Mouse (Mus musculus): ENCODE results near the gene Ptpdc1.

Gene Ptpdc1

GRCm38 (mm10) chr13:48585786-48586185 lies 39.7 kb downstream of the Ptpdc1 start:
- DNase-seq (ENCODE audit: low spot score), result no peak

DNA sequence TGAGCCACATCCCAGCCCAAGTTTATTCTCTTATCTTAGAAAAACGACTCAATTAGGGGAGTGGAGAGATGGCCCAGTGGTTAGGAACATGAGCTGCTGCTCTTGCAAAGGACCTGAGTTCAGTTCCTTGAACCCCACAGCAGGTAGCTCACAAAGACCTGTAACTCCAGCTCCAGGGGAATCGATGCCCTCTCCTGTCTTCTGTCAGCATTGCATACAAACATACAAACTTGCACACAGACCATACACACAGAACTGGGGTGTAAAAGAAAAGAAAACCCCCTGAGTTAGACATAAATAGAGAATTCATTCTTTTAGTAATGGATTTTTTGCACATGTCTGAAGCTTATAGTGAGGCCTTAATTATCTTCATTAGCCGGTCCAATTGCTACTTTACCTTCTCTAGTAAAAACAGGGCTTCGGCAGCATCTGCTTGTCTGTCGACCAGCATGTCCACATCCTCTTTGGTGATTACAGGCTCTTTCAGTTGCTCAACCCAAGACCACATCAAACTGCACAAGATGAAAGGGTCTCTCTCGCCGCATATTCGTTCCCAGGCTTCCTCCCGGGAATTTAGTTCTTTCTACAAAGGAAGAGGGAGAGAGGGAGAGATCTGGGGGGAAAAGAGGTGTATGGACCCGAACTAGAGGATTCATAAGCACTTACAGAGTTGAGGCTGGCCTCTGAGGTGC lies 42.6 kb downstream of the Ptpdc1 start:
- no peak for DNase-seq (ENCODE audit: low spot score)

DNA sequence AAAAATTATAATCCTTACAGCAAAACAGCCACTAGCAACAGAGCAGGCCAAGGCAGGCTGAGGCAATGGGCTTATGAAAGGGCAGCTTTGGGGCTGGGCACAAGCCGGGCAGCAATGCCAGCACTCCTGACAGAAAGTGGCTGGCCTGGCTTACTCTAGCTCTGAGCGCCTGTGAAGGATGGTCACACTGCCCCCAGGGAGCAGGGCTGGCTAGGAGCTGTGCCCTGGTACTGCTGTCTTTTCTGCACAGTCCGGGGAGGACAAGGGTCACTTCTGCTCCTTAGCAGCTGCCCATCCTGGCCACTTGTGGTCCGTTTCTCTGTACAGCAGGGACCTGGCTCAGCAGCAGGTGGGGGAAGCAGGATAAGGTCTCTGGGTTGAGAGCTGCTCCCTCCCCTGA lies 46.8 kb downstream of the Ptpdc1 start:
- DNase-seq (ENCODE audit: low spot score), result no peak

GRCm38 (mm10) chr13:48577836-48578235 lies 47.6 kb downstream of the Ptpdc1 start:
- no peak for DNase-seq (ENCODE audit: low spot score)

- no peak for DNase-seq (ENCODE audit: low spot score)
These were observed 48.5 kb downstream of the Ptpdc1 start for GRCm38 (mm10) chr13:48577007-48577406.

DNA sequence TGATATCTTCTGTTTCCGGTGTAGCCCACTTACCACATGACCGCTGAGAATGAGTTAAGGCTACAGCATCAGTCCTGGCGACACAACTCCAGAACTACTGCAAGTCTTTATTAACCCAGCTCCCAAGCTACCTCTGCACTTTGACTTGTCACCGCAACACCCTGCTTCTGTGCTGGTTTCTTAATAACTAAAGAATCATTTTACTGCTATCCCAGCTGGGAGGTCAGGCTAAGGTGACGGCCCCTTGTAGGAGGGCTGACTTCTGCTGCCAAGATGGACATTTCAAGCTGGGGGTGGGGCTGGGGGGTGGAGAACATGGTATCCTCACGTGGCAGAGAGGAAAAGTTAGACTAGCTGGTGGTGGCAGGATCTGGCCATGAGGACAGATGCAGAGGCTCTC lies 50.7 kb downstream of the Ptpdc1 start:
- DNase-seq (ENCODE audit: low spot score), result no peak

GRCm38 (mm10) chr13:48573525-48574355 lies 51.7 kb downstream of the Ptpdc1 start:
- DNase-seq (ENCODE audit: low spot score), result peak; percentile 38

DNA sequence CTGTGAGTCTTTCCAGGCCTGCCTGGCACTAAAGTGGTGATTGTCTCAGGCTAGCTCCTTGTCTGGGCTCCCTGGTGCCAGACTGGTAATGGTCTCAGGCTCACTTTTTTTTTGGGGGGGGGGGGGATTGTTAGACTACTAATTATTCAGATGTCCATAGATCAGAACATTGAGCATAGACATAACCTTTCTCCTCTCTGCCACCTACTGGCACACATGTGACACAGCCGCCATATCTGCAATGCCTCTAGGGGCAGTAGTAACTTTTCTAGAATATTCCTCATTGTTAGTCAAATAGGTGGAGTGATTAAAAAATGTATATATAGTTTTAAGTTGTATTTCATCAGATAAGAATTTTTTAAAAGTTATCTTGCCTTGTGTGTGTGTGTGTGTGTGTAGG lies 53.3 kb downstream of the Ptpdc1 start:
- DNase-seq (ENCODE audit: low spot score), result peak; percentile 78

DNA sequence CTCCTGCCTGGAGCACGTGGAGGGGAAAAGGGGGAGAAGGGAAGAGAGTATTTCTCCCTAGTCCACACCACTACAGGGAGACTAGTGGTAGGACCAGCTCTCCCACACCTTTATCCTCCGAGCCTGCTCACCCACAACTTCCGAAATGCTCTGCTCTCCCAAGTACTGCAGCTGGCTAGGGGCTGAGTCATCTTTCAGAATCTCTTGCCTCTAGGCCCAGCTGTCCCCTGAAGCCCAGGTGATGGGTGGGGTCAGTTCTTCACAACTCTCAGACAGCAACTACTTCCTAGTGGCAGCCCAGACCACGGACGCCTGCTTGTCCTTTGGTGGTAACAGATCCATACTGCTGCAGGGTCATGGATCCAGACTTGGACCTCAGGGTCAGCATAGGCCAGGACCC lies 54.2 kb downstream of the Ptpdc1 start:
- no peak for DNase-seq (ENCODE audit: low spot score)

- DNase-seq (ENCODE audit: low spot score), result no peak
These were observed 55.8 kb downstream of the Ptpdc1 start for GRCm38 (mm10) chr13:48569576-48570132.

- DNase-seq (ENCODE audit: low spot score), result no peak
These were observed 57.8 kb downstream of the Ptpdc1 start for GRCm38 (mm10) chr13:48567646-48568045.

DNA sequence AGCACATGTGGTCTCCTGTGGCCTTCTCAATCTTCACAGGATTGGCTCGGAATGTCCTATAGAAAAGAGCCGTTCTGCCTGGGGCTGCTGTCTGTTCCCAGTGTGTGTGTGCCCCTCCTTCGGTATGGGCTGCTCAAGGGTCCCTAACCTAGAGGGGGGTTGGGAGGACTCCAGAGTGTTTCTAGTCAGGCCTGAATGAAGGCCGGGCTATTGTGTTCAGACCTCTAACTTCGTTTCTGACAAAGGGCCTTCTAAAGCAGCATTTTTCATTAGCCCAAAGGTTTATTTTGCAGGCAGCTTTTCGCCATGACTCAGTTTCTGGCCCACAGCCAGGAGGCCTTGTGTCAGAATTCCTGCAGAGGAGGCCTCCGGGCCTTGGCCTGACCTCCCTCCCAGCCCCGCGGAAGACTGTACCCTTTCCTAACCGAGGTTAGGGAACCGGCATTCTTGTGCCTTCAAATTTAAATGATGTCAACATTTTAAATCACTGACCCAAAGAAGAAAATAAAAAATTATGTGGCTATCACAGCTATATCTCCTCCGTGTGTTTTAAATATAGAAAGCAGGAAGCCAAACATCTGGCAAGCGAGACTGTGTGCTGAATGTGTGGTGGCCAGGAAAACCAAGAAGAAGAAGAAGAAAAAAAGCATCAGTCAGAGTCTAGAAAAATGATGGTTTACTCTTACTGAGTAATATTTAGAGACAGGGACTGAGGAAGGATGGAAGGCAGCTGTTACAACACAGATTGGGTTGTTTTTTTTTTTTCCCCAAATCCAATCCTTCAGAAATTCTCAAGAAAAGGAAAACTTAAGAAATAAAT lies 59.1 kb downstream of the Ptpdc1 start:
- peak; percentile 88 for DNase-seq (ENCODE audit: low spot score)

DNA sequence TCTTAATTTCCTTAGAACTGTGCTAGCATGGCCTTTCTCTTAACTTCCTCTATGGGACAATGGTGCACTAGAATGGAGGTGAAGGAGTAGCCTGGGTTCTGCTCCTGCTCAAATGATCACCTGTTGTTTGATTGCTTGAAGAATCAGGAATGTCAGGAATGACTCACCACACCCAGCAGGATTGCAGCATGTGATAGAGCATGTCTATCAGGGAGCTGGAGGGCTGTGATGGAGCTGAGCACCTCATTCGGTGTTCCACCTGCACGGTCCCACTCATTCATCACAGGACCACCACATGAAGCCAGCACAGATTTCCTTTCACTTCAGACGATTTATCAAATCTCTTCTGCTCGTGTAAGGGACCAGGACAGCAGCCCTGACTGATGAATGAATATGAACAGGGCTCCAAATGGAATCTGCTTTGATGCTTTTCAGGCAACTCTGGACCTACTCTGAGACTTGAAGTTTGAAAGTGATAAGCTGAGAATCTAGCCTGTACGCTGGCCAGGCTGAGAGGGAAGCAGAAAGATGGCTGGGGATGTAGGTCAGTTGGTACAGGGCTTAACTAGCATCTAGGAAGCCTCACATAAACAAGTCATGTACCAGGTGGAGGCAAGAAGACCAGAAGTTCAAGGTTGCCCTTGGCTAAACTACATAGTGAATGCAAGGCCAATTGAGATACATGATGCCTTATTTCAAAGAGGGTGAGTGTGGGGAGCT lies 60.4 kb downstream of the Ptpdc1 start:
- no peak for DNase-seq (ENCODE audit: low spot score)

- DNase-seq (ENCODE audit: low spot score), result no peak
These were observed 63.1 kb downstream of the Ptpdc1 start for GRCm38 (mm10) chr13:48562336-48562735.

GRCm38 (mm10) chr13:48561481-48561880 lies 64.0 kb downstream of the Ptpdc1 start:
- DNase-seq (ENCODE audit: low spot score), result no peak

DNA sequence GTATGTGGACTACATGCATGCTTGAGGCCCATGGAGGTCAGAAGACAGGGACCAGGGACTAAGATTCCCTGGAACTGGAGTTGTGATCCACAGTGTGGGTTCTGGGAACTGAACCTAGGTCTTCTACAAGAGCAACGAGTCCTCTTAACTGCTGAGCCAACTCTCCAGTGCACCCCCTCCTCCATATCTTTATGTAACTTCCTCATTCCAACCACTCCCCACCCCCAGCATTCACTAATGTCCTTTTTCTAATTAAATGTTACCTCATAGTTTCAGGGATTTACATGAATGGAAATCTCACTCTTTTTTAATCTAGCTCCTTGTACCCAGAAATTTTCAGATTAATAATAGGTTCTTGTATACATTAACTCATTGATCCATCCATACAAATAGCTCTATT lies 69.5 kb downstream of the Ptpdc1 start:
- DNase-seq (ENCODE audit: low spot score), result no peak

DNA sequence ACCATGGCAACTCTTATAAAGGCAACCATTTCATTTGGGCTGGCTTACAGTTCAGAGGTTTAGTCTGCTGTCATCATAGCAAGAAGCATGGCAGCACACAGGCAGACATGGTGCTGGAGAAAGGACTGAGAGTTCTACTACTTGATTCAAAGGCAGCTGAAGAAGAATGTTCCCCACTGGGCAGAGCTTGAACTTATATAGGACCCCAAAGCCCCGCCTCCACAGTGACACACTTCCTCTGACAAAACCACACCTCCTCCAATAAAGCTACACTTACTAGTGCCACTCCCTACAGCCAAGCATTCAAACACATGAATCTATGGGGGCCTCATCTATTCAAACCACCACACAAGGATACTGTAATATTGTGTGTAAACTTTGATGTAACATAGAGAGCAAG lies 70.9 kb downstream of the Ptpdc1 start:
- DNase-seq (ENCODE audit: low spot score), result no peak

- DNase-seq (ENCODE audit: low spot score), result no peak
These were observed 72.0 kb downstream of the Ptpdc1 start for GRCm38 (mm10) chr13:48553511-48553910.

- DNase-seq (ENCODE audit: low spot score), result peak; percentile 91
These were observed 73.0 kb downstream of the Ptpdc1 start for GRCm38 (mm10) chr13:48552181-48553090.

DNA sequence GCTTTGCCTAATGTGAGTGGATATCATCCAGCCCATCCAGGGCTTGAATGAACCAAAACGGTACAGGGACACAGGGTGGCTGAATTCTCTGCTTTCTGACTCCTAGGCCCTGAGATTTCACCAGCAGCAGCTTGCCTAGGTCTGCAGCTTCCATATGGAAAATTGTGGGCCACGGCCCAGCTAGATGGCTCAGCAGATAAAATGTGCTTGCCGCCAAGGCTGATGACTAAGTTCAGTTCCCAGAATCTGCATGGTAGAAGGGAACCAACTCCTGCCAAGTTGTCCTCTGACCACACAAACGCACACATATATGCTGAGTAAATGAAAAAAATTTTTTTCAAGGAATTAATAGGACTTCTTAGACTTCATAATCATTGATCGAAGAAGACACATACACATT lies 77.2 kb downstream of the Ptpdc1 start:
- DNase-seq (ENCODE audit: low spot score), result no peak

GRCm38 (mm10) chr13:48547623-48548022 lies 77.8 kb downstream of the Ptpdc1 start:
- DNase-seq (ENCODE audit: low spot score), result no peak

Data from lung, postnatal 25 days (tissue).